Mouse (Mus musculus): ENCODE data around the gene Gm10974.

The Gm10974 gene

DNA sequence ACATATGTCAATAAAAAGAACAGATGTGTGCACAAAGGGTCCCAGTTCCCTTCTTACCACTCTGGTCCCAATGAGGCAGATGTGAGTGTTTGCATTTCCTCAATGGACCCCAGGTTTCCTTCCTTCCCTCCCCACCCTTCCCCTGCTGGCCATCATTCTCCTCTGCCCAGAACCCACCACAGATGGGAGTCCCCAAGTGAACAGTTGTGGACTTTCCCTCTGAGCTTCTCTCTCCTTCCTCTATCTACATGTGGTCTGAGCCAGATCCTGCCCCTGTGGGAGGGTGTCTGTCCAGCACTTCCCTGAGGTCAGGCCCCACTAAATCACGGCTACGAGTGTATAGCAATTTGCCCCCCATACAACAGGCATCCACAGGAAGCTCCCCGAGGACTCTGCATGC is 10.8 kb upstream of the Gm10974 start:
- in situ Hi-C loops (cut with MboI; ENCODE audit: low pct_unique_long_range_greater_than_20kb in 1 of 2, low sequenced_read_pairs in 2 of 2, unreplicated experiment in 1 of 2) = no loop called here

DNA sequence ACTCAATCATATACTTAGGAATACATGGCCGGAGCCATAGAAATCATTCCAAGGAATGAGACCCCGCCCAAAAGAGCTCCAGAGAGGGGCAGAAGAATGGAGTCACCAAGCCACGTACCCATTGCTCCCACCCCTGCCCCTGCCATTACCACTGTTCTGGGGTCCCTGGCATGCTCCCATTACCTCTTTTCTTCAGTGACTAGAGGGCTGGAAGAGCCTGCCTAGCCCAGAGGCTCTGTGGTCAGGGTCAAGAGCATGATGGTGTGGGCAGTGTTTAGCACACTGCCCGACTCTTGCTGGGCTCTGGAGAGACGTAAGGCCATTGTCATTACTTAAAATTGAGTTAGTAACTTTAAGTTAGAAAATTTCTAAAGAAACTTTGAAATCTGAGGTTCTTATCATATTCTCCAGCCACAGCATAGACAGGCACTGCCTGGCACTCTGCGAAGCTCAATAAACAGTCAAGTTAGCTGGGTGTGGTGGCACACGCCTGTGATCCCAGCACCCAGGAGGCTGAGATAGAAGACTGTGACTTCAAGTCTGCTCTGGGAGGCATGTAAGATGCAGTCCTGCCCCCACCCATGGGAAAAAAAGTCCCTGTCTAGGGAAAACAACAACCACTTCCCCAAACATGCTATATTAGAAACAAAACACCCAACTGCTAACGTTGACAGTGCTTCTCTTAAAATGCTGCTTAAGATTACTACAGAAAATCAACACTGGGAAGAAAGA is 9.7 kb upstream of the Gm10974 start:
- in situ Hi-C loops (cut with MboI; ENCODE audit: low pct_unique_long_range_greater_than_20kb in 1 of 2, low sequenced_read_pairs in 2 of 2, unreplicated experiment in 1 of 2) = no loop called here

GRCm38 (mm10) chr7:66358461-66358860 is 7.2 kb upstream of the Gm10974 start:
- in situ Hi-C loops (cut with MboI; ENCODE audit: low pct_unique_long_range_greater_than_20kb in 1 of 2, low sequenced_read_pairs in 2 of 2, unreplicated experiment in 1 of 2) = no loop called here

GRCm38 (mm10) chr7:66359044-66359443 is 6.7 kb upstream of the Gm10974 start:
- in situ Hi-C loops (cut with MboI; ENCODE audit: low pct_unique_long_range_greater_than_20kb in 1 of 2, low sequenced_read_pairs in 2 of 2, unreplicated experiment in 1 of 2) = no loop called here

GRCm38 (mm10) chr7:66364491-66364890 is 1.2 kb upstream of the Gm10974 start:
- in situ Hi-C loops (cut with MboI; ENCODE audit: low pct_unique_long_range_greater_than_20kb in 1 of 2, low sequenced_read_pairs in 2 of 2, unreplicated experiment in 1 of 2) = no loop called here

GRCm38 (mm10) chr7:66365411-66365810 is 294 bp upstream of the Gm10974 start:
- in situ Hi-C loops (cut with MboI; ENCODE audit: low pct_unique_long_range_greater_than_20kb in 1 of 2, low sequenced_read_pairs in 2 of 2, unreplicated experiment in 1 of 2) = no loop called here

- in situ Hi-C loops (cut with MboI; ENCODE audit: low pct_unique_long_range_greater_than_20kb in 1 of 2, low sequenced_read_pairs in 2 of 2, unreplicated experiment in 1 of 2) = no loop called here
Observed at GRCm38 (mm10) chr7:66369071-66369933, 3.6 kb downstream of the Gm10974 start.

DNA sequence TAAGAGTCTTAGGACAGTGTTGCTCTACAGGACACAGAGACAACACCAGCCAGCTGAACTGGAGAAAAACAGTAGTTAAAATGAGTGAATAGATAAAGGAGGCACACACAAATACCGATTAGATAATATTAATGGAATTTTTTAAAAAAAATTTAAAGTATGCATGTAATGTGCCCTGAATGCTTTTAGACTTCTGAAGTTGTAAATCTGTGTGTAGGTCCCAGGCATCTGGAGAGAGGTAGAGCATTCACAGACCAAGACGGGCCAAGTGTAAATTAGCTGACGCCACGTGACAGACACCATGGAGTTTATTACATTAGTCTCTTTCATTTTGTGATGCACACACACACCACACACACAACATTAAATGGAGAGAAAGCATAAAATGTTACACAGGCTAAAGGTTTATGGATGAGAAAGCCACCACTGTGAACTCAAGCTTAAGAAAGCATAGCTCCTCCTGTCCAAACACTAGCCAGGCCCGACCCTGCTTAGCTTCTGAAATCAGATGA is 4.3 kb downstream of the Gm10974 start:
- in situ Hi-C loops (cut with MboI; ENCODE audit: low pct_unique_long_range_greater_than_20kb in 1 of 2, low sequenced_read_pairs in 2 of 2, unreplicated experiment in 1 of 2) = no loop called here

DNA sequence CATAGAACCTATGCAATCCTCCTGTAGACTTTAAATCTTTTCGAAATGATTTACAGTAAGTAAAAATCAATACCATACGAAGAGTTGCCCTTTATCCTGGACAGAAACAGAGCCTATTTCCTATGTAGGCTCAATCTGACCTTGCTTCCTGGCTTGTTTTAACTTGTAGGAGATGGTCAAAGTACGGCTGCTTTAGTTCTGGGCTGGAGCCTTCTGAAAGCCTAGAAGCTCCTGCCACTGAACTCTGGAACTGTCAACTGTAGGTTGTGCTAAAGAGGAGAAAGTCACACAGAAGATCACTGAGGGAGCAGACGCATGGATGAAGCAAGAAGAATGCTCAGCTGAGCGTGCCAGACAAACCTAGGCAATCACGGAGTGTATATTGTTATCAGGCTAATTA is 5.3 kb downstream of the Gm10974 start:
- in situ Hi-C loops (cut with MboI; ENCODE audit: low pct_unique_long_range_greater_than_20kb in 1 of 2, low sequenced_read_pairs in 2 of 2, unreplicated experiment in 1 of 2) = no loop called here

GRCm38 (mm10) chr7:66373391-66373790 is 7.7 kb downstream of the Gm10974 start:
- in situ Hi-C loops (cut with MboI; ENCODE audit: low pct_unique_long_range_greater_than_20kb in 1 of 2, low sequenced_read_pairs in 2 of 2, unreplicated experiment in 1 of 2) = no loop called here

- in situ Hi-C loops (cut with MboI; ENCODE audit: low pct_unique_long_range_greater_than_20kb in 1 of 2, low sequenced_read_pairs in 2 of 2, unreplicated experiment in 1 of 2) = no loop called here
Observed at GRCm38 (mm10) chr7:66375736-66376135, 10.0 kb downstream of the Gm10974 start.

DNA sequence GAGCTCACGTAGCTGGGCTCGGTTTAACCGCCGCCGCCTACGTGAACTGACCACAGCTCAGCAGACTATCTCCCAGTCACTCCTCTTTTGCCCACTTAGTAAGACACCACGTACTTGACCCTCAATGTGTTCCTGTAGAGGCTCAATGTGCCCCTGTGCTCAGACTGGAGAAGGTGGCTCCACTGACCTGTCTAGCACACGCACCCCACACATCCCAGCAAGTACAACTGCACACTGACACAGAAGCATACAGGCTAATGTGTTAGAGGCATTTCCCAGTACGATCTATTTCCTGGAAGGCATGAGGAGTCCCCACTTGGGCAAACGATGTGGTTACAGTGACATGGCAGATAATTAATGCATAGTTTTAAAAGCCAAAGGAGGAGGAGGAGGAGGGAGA is 10.9 kb downstream of the Gm10974 start:
- in situ Hi-C loops (cut with MboI; ENCODE audit: low pct_unique_long_range_greater_than_20kb in 1 of 2, low sequenced_read_pairs in 2 of 2, unreplicated experiment in 1 of 2) = no loop called here

- in situ Hi-C loops (cut with MboI; ENCODE audit: low pct_unique_long_range_greater_than_20kb in 1 of 2, low sequenced_read_pairs in 2 of 2, unreplicated experiment in 1 of 2) = no loop called here
Observed at GRCm38 (mm10) chr7:66384213-66384612, 18.5 kb downstream of the Gm10974 start.

- in situ Hi-C loops (cut with MboI; ENCODE audit: low pct_unique_long_range_greater_than_20kb in 1 of 2, low sequenced_read_pairs in 2 of 2, unreplicated experiment in 1 of 2) = no loop called here
Observed at GRCm38 (mm10) chr7:66384891-66385290, 19.2 kb downstream of the Gm10974 start.

DNA sequence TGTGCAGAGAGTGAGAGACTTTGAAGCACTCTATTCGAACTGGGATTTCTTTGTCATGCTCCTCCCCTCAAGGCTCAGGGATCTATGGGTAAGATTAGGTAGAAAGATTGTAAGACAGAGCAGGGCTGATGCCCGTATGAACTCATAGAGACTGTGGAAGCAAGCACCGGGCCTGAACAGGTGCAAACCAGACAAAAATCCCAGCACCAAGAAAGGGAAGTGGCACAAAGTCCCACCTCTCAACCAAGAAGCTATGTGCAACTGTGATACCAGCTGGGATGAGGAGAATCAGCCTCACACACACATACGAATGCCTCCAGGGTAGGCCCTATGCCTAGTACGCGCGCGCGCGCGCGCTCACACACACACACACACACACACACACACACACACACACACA is 20.1 kb downstream of the Gm10974 start:
- in situ Hi-C loops (cut with MboI; ENCODE audit: low pct_unique_long_range_greater_than_20kb in 1 of 2, low sequenced_read_pairs in 2 of 2, unreplicated experiment in 1 of 2) = no loop called here

DNA sequence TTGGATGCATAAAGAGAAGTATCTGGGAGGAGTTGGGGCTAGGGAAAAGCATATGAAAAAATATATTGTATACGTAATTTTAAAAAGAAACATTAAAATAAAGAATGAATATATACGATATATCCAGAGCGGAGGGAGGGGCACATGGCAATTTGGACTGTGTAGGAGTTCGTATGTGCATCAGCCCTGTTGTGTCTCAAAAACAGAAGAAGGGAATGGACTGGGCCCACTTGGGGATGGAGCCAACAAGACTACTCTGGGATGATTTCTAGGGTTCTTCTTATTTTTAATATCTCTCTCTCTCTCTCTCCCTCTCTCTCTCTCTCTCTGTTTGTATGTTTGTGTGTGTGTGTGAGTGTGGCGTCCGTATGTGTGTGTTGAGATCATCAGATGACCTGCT is 20.7 kb downstream of the Gm10974 start:
- in situ Hi-C loops (cut with MboI; ENCODE audit: low pct_unique_long_range_greater_than_20kb in 1 of 2, low sequenced_read_pairs in 2 of 2, unreplicated experiment in 1 of 2) = no loop called here

- in situ Hi-C loops (cut with MboI; ENCODE audit: low pct_unique_long_range_greater_than_20kb in 1 of 2, low sequenced_read_pairs in 2 of 2, unreplicated experiment in 1 of 2) = no loop called here
Observed at GRCm38 (mm10) chr7:66387419-66387812, 21.7 kb downstream of the Gm10974 start.

GRCm38 (mm10) chr7:66387813-66388521 is 22.3 kb downstream of the Gm10974 start, which contains the start of gene Lrrk1:
Lrrk1 (minus strand) TSS chr7:66388350.
- in situ Hi-C loops (cut with MboI; ENCODE audit: low pct_unique_long_range_greater_than_20kb in 1 of 2, low sequenced_read_pairs in 2 of 2, unreplicated experiment in 1 of 2) = no loop called here
